Mouse (Mus musculus): ENCODE measurements around the gene Msantd1. TPM values are rescaled to one million over a fixed set of nuclear protein-coding genes. Genes with fewer than 3 reads are reported as not detected.

Gene Msantd1
- 2.1 to 2.9 TPM (median 2.5 TPM) in 4 replicates for total RNA-seq (2023; ENCODE audit: inconsistent age)

GRCm38 (mm10) chr5:34907910-34908725 lies at the start of gene Msantd1:
Gene Msantd1, plus strand, starts transcription at chr5:34908012.

GRCm38 (mm10) chr5:34948861-34949760 lies 41.3 kb downstream of the Msantd1 start, which contains the start of gene Rgs12:
Gene Rgs12, plus strand, starts transcription at chr5:34949445.

Other genes with a start within 250 kb of the Msantd1 start
- gene Nop14, start 247.9 kb upstream of the Msantd1 start, total RNA-seq (2023; ENCODE audit: inconsistent age), result 31.4 to 35.3 TPM (median 33.0 TPM) in 4 replicates
- 3.2 to 4.9 TPM (median 4.8 TPM) in 4 replicates for gene Grk4, start 247.6 kb upstream of the Msantd1 start, total RNA-seq (2023; ENCODE audit: inconsistent age)
- gene Htt, start 146.3 kb upstream of the Msantd1 start, total RNA-seq (2023; ENCODE audit: inconsistent age), result 48.3 to 53.6 TPM (median 51.2 TPM) in 4 replicates
- 2.0 to 7.0 TPM (median 2.6 TPM) in 4 replicates for gene Rgs12, start 41.4 kb downstream of the Msantd1 start, total RNA-seq (2023; ENCODE audit: inconsistent age)
- gene Hgfac, start 133.5 kb downstream of the Msantd1 start, total RNA-seq (2023; ENCODE audit: inconsistent age), result 0.48 to 0.72 TPM in 2 of 4 replicates, not detected in the others
- gene Dok7, start 148.8 kb downstream of the Msantd1 start, total RNA-seq (2023; ENCODE audit: inconsistent age), result not detected in 4 replicates
- 38.7 to 51.4 TPM (median 39.1 TPM) in 4 replicates for gene Lrpap1, start 197.8 kb downstream of the Msantd1 start, total RNA-seq (2023; ENCODE audit: inconsistent age)

Data from B cell, adult (primary cell).